Mouse (Mus musculus) ES-E14 (cell line): ENCODE measurements around the gene Anxa1.

Experiments
- CHD2 ChIP-seq: IDR thresholded peaks from 2 replicates; pipeline ENCODE4 v1.6.1; 2014; ENCODE audit warnings: mild to moderate bottlenecking, low read depth, low read length, inconsistent platforms
- MAFK ChIP-seq: IDR thresholded peaks from 2 replicates; pipeline ENCODE4 v1.6.1; 2014; ENCODE audit warnings: mild to moderate bottlenecking, low read depth, low read length, inconsistent platforms; ENCODE audit not compliant: insufficient read depth

DNA sequence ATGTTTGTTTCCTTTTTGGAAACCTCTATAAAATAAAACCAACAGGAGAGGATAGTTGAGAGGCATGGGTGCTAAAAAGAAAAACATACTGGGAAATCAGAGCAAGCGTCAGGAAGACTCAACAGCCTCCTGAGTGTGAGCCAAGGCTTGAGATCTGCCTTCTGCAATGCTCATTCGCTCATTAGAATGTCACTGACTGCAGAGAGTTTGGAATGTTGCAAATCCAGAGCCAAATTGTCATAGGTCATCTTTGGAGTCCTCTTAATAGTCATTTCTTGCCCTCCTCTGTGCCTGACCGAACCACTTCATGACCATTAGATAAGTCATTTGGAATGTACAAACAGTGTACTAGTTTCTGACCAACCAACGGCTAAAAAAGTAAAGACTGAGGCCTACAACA lies 8.4 kb upstream of the Anxa1 start:
- TF ChIP-seq CHD2 (no peak), MAFK (no peak)
